Mouse (Mus musculus) liver, adult 2 months (tissue): Measurements from ENCODE around the gene Foxn4. TPM values are rescaled to one million over a fixed set of nuclear protein-coding genes. Genes with fewer than 3 reads are reported as not detected.

Experiments
- DNase-seq: peaks from one replicate; pipeline ENCODE4 v3.0.0-alpha.2; 2011; ENCODE audit warnings: low read depth, low spot score; ENCODE audit errors: extremely low read depth
- H3K27ac ChIP-seq: fragments of 200-500 bp; replicated peaks from 2 replicates; pipeline ENCODE4 v1.5.1; 2012; ENCODE audit warnings: low read depth, mild to moderate bottlenecking, control low read depth, inconsistent platforms, low read length; ENCODE audit not compliant: insufficient read depth
- H3K27me3 ChIP-seq: fragments of 200-500 bp; 2 replicates; pipeline ENCODE4 v1.6.1; 2012; ENCODE audit warnings: mild to moderate bottlenecking, moderate library complexity, low read length, inconsistent platforms; ENCODE audit not compliant: control insufficient read depth, insufficient read depth
- H3K36me3 ChIP-seq: fragments of 200-500 bp; 2 replicates; pipeline ENCODE4 v1.6.1; 2012; ENCODE audit warnings: low read length, inconsistent platforms; ENCODE audit not compliant: control insufficient read depth, insufficient read depth
- H3K4me1 ChIP-seq: fragments of 200-500 bp; 2 replicates; pipeline ENCODE4 v1.6.1; 2011; ENCODE audit warnings: low read length; ENCODE audit not compliant: control insufficient read depth, insufficient read depth
- H3K4me3 ChIP-seq: fragments of 200-500 bp; 2 replicates; pipeline ENCODE4 v1.5.1; 2011; ENCODE audit warnings: low read depth, mild to moderate bottlenecking, control low read depth, low read length, moderate library complexity; ENCODE audit not compliant: insufficient read depth
- H3K79me2 ChIP-seq: fragments of 200-500 bp; 2 replicates; pipeline ENCODE4 v1.6.1; 2012; ENCODE audit warnings: inconsistent platforms, mild to moderate bottlenecking, low read length, moderate library complexity; ENCODE audit not compliant: control insufficient read depth, insufficient read depth
- H3K9ac ChIP-seq: fragments of 200-500 bp; 2 replicates; pipeline ENCODE4 v1.6.1; 2012; ENCODE audit warnings: low read depth, mild to moderate bottlenecking, control low read depth, inconsistent platforms, low read length
- CTCF ChIP-seq: fragments of 200-500 bp; IDR thresholded peaks from 2 replicates; pipeline ENCODE4 v1.5.1; 2011; ENCODE audit warnings: low read depth, low read length, control low read depth
- POLR2A ChIP-seq: fragments of 200-500 bp; IDR thresholded peaks from 2 replicates; pipeline ENCODE4 v1.6.1; 2011; ENCODE audit warnings: low read length, control low read depth; ENCODE audit not compliant: insufficient read depth; ENCODE audit errors: extremely low read depth
- WGBS: fragments of 180-500 bp; shearing (Covaris S2); methylation state at CpG from one replicate; pipeline ENCODE4 v1.1.7; 2018; 5-methylcytosine and 5-hydroxymethylcytosine counted together
- polyA plus RNA-seq: library from polyadenylated mRNA; depleted of rRNA; stranded (reverse); fragments of >200 nt; gene quantifications from 2 replicates; pipeline ENCODE4 v1.2.3, GENCODE M21; 2012
- total RNA-seq: library from RNA; depleted of rRNA; stranded (reverse); fragments of >200 nt; gene quantifications from 2 replicates; pipeline ENCODE4 v1.2.3, GENCODE M21; 2014

Gene Foxn4
- total and polyA plus RNA-seq, 2 experiments, result not detected

DNA sequence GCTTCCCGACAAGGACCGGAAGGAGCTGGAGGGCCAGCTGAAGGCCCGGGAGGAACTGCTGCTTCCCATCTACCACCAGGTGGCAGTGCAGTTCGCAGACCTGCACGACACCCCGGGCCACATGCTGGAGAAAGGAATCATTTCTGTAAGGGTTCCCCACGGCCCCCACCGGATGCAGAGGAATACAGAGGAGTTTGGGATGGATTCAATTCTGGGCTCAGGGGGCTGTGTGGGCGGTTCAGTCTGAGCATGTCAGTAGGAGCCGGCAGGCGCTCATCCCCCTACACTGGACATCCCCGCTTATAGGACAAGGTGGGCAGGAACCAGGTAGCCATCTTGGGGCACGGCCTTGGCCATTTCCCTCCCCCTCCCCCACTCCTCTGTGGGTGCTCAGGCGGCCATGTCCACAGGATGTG, 25.4 kb downstream of the Foxn4 start:
- no peak overlapping the region for H3K27ac ChIP-seq
- H3K4me1 ChIP-seq, result no peaks in the 10 kb centered on the region
- H3K36me3 ChIP-seq, result peaks cover 31% of the 10 kb centered on the region
- WGBS, result 43% methylated on average over 14 of the region's 14 CpGs
- no peaks in the 10 kb centered on the region for H3K27me3 ChIP-seq
- no peaks in the 10 kb centered on the region for H3K79me2 ChIP-seq
- H3K9ac ChIP-seq, result no peak overlapping the region
- no peak overlapping the region for H3K4me3 ChIP-seq
- peak; percentile 9 for DNase-seq
- TF ChIP-seq POLR2A (no peak), CTCF (peak; percentile 85)

DNA sequence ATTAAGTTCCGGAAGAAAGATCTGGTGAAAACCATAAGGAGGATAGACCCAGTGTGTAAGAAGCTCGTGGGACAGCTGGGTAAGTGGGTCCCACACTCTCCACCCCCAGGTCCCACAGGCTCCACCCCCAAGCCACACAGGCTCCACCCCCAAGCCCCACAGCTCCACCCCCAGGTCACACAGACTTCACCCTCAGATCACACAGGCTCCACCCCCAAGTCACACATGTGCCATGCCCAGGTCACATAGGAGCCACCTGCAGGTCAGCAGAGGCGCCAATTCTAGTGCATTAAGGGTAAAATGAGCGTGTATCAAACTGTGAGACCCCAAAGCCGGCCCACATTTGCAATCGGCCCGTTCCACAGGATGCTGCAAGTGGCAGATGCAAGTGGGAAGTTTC, 27.1 kb downstream of the Foxn4 start:
- H3K36me3 ChIP-seq, result peaks cover 42% of the 10 kb centered on the region
- H3K4me1 ChIP-seq, result no peaks in the 10 kb centered on the region
- 83% methylated on average over 7 of the region's 7 CpGs for WGBS
- H3K27ac ChIP-seq, result no peak overlapping the region
- DNase-seq, result peak; percentile 15
- H3K79me2 ChIP-seq, result no peaks in the 10 kb centered on the region
- H3K9ac ChIP-seq, result no peak overlapping the region
- no peak for TF ChIP-seq POLR2A
- TF ChIP-seq CTCF, result no peak
- no peaks in the 10 kb centered on the region for H3K27me3 ChIP-seq
- no peak overlapping the region for H3K4me3 ChIP-seq

DNA sequence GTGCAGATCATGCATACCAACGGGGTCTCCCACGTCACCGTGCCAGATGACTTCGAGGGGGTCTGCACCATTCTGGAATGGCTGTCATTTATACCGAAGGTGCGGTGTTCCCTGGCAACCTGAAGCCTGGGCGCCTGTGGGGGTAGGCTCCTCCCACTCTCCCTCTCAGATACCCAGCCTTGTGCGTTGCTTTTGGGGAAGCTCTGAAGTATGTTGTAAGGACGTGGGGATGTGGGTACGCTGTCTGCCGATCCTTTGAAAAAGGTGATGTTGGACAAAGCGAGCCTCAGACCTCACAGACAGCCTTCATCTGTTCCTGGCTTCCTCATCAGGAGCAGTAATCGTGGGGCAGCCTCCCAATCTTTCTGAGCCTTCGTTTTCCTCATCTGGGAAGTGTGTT, 33.9 kb downstream of the Foxn4 start:
- no peak overlapping the region for H3K9ac ChIP-seq
- no peak for DNase-seq
- no peak overlapping the region for H3K27ac ChIP-seq
- no peak for TF ChIP-seq POLR2A
- no peak for TF ChIP-seq CTCF
- 79% methylated on average over 14 of the region's 14 CpGs for WGBS
- no peaks in the 10 kb centered on the region for H3K79me2 ChIP-seq
- H3K4me3 ChIP-seq, result no peak overlapping the region
- H3K27me3 ChIP-seq, result no peaks in the 10 kb centered on the region
- no peaks in the 10 kb centered on the region for H3K4me1 ChIP-seq
- H3K36me3 ChIP-seq, result peaks cover 42% of the 10 kb centered on the region

DNA sequence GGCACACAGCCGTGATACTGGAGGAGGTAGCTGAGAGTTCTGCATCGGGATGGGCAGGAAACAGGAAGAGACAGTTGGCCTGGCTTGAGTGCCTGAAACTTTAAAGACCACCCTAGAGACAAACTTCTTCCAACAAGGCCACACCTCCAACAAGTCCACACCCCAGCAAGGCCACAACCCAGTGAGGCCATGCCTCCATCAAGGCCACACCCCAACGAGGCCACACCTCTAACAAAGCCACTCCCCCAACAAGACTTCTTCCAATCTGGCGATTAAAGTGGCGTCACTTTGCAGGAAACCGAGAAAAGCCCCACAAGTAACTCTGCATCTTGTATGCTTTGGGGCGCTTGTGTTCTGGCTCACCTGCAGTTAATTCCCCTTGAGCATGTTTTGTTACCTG, 34.7 kb downstream of the Foxn4 start:
- H3K27me3 ChIP-seq, result no peaks in the 10 kb centered on the region
- peaks cover 40% of the 10 kb centered on the region for H3K36me3 ChIP-seq

DNA sequence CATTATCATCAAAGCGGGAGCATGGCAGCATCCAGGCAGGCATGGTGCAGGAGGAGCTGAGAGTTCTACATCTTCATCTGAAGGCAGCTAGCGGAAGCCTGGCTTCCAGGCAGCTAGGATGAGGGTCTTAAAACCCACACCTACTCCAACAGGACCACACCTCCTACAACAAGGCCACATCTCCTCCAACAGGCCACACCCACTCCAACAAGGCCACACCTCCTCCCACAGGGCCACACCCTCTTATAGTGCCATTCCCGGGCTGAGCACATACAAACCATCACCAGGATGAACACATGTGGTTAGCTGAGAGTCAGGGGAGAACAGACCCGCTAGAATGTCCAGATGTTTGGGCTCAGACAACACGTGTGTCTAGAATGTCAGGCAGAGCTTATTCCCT, 44.7 kb downstream of the Foxn4 start:
- H3K4me3 ChIP-seq, result no peak overlapping the region
- DNase-seq, result no peak
- no peaks in the 10 kb centered on the region for H3K4me1 ChIP-seq
- no peaks in the 10 kb centered on the region for H3K79me2 ChIP-seq
- no peaks in the 10 kb centered on the region for H3K27me3 ChIP-seq
- H3K36me3 ChIP-seq, result peaks cover 66% of the 10 kb centered on the region
- no peak overlapping the region for H3K27ac ChIP-seq
- no peak overlapping the region for H3K9ac ChIP-seq
- 87% methylated on average over 5 of the region's 5 CpGs for WGBS
- no peak for TF ChIP-seq POLR2A
- no peak for TF ChIP-seq CTCF

More for the DNA sequence above, 34.7 kb downstream of the Foxn4 start:
- H3K9ac ChIP-seq, result no peak overlapping the region
- TF ChIP-seq POLR2A (no peak), CTCF (no peak)
- WGBS, result 43% methylated on average over 7 of the region's 7 CpGs
- H3K27ac ChIP-seq, result no peak overlapping the region
- no peak overlapping the region for H3K4me3 ChIP-seq
- H3K4me1 ChIP-seq, result no peaks in the 10 kb centered on the region
- H3K79me2 ChIP-seq, result no peaks in the 10 kb centered on the region
- no peak for DNase-seq

DNA sequence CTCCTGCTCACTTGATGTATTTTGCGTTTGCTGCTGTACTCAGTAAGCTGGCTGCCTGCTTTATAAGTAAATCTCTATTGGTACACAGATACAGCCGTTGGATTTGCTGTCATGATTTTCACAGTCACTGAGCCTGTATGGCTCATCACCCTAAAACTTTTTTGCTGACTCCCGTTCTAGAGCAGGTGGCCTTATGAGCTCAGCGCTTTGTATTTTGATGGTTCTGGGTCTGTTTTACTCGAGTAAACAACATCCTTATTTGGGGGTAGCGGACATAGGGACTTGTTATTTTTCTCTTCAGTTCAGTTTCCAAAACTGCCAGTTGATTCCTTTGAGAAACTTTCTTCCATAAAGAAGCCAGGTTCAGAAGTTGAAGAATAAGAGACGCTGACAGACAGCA, 47.6 kb downstream of the Foxn4 start:
- Histone ChIP-seq H3K79me2 (no peaks in the 10 kb centered on the region), H3K27ac (no peak overlapping the region), H3K9ac (no peak overlapping the region), H3K4me1 (no peaks in the 10 kb centered on the region), H3K4me3 (no peak overlapping the region), H3K27me3 (no peaks in the 10 kb centered on the region), H3K36me3 (peaks cover 58% of the 10 kb centered on the region)
- WGBS, result 96% methylated on average over 7 of the region's 7 CpGs
- no peak for DNase-seq
- TF ChIP-seq CTCF (no peak), POLR2A (no peak)
